21 mouse cellular contexts compared by ENCODE assay signal in the genomic region with DNA sequence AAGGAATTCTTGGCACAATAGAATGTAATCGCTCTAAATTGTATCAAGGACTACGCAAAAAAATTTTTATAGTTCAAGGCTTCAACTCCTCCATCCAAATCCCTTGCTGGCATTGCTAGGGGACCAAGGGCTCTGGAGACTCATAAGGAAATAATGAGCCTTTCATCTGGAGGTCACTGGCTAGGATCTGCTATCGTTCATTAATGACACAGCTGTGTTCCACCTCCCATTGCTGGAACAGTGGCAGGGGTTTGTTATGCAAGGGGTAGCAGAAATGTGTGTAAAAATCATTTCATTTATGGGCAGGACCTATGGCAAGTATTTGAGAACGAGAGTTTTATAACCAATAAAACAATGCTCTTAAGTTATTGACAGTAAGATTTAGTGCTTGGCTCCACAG.
DNase-seq lines count a peak whose midpoint lies in the region; ATAC-seq and TF ChIP-seq lines count a peak whose summit lies in the region.
"Had no signal": no experiment of that assay in that cellular context is flagged by ENCODE, and none has a peak within 500 bp of the region (broad histone marks: within the 10 kb centered on the region; RNA-seq: fewer than 3 reads in every experiment).

No protein-coding gene starts in this region.

- peak; percentile 72 for ATAC-seq in limb, embryonic 13.5 days (ENCODE audit: low FRiP score, low read depth)
- ATAC-seq in CD4-positive, CD25-positive, alpha-beta regulatory T cell, adult 4 months = no peak
- ATAC-seq: activated CD4-positive, CD25-positive, alpha-beta regulatory T cell, adult 4 months; forebrain, embryonic 16.5 days; inflammation-experienced regulatory T-cells, adult 6 months; Patski had no signal

- peak; percentile 64 for DNase-seq in adrenal gland, adult 2 months
- no peak for DNase-seq in adrenal gland, postnatal 4 days (ENCODE audit: low spot score in 2 of 2)
- DNase-seq in adrenal gland, postnatal 25 days = peak; percentile 3
- DNase-seq in layer of hippocampus, adult 2 months (ENCODE audit: low spot score in 2 of 2) = no peak
- DNase-seq in lung, postnatal 10 days = no peak
- DNase-seq: cerebellum, adult 18-20 months; cerebellum, adult 9-11 months; cerebellum, postnatal 36 days; gastrocnemius, postnatal 25 days; heart, postnatal 36 days had no signal

- 16% methylated on average over 4 of the region's 4 CpGs for WGBS in limb, embryonic 13.5 days

- peaks cover 49% of the 10 kb centered on the region for H3K4me1 ChIP-seq in limb, embryonic 13.5 days
- H3K4me1 ChIP-seq: forebrain, embryonic 12.5 days had no signal

- H3K9ac ChIP-seq in limb, embryonic 13.5 days = no peak overlapping the region
- H3K9ac ChIP-seq: embryonic facial prominence, embryonic 13.5 days; forebrain, embryonic 12.5 days; heart, embryonic 13.5 days; hindbrain, embryonic 15.5 days had no signal

- no peaks in the 10 kb centered on the region for H3K27me3 ChIP-seq in limb, embryonic 13.5 days
- H3K27me3 ChIP-seq: CH12.LX; embryonic facial prominence, embryonic 13.5 days; forebrain, embryonic 12.5 days; hindbrain, embryonic 15.5 days had no signal

- no peaks in the 10 kb centered on the region for H3K9me3 ChIP-seq in limb, embryonic 13.5 days
- H3K9me3 ChIP-seq: embryonic facial prominence, embryonic 13.5 days; forebrain, embryonic 12.5 days; heart, embryonic 13.5 days; hindbrain, embryonic 15.5 days had no signal

- no peak overlapping the region for H3K4me3 ChIP-seq in limb, embryonic 13.5 days
- no peak overlapping the region for H3K4me3 ChIP-seq in layer of hippocampus, adult 2 months
- H3K4me3 ChIP-seq: embryonic facial prominence, embryonic 13.5 days; forebrain, embryonic 12.5 days; heart, embryonic 13.5 days; hindbrain, embryonic 15.5 days had no signal

- TF ChIP-seq CTCF in layer of hippocampus, adult 2 months (conservative IDR thresholded peaks at IDR 0.05) = no peak

- no peaks in the 10 kb centered on the region for H3K36me3 ChIP-seq in limb, embryonic 13.5 days
- H3K36me3 ChIP-seq: embryonic facial prominence, embryonic 13.5 days; forebrain, embryonic 12.5 days; heart, embryonic 13.5 days; hindbrain, embryonic 15.5 days had no signal

- no peak overlapping the region for H3K4me2 ChIP-seq in limb, embryonic 13.5 days (replicated peaks)
- H3K4me2 ChIP-seq: embryonic facial prominence, embryonic 13.5 days; forebrain, embryonic 12.5 days; heart, embryonic 13.5 days; hindbrain, embryonic 15.5 days had no signal

- H3K27ac ChIP-seq in limb, embryonic 13.5 days = no peak overlapping the region
- no peak overlapping the region for H3K27ac ChIP-seq in layer of hippocampus, adult 2 months
- H3K27ac ChIP-seq: embryonic facial prominence, embryonic 13.5 days; forebrain, embryonic 12.5 days; heart, embryonic 13.5 days; hindbrain, embryonic 15.5 days had no signal

Comparison
In these comparisons a context has a peak if more than half of its experiments do, and no peak if none do; other contexts are left out.
1. DNase-seq: peak in adrenal gland, adult 2 months (single experiment) and adrenal gland, postnatal 25 days (single experiment); none in adrenal gland, postnatal 4 days (0 of 2), layer of hippocampus, adult 2 months (0 of 2) and lung, postnatal 10 days (single experiment).